9 mouse cellular contexts compared by ENCODE assay signal in genomic region chr19:41618771-41619385, GRCm38 (mm10). TPM values are rescaled to one million over a fixed set of nuclear protein-coding genes. Genes with fewer than 3 reads are reported as not detected.
A peak's percentile ranks its signal among the peaks of the same experiment; 100 is the strongest.
DNase-seq lines count a peak whose midpoint lies in the region; ATAC-seq and TF ChIP-seq lines count a peak whose summit lies in the region.
"Had no signal": no experiment of that assay in that cellular context is flagged by ENCODE, and none has a peak within 500 bp of the region (broad histone marks: within the 10 kb centered on the region; RNA-seq: fewer than 3 reads in every experiment).

No protein-coding gene starts in this region.

- H3K4me1 ChIP-seq in embryonic facial prominence, embryonic 10.5 days, result peaks cover 52% of the 10 kb centered on the region
- H3K4me1 ChIP-seq in heart, embryonic 10.5 days, result peaks cover 32% of the 10 kb centered on the region
- no peaks in the 10 kb centered on the region for H3K4me1 ChIP-seq in kidney, postnatal 0 days (replicated peaks; ENCODE audit: insufficient read depth, low read length)

- H3K27me3 ChIP-seq in embryonic facial prominence, embryonic 10.5 days (replicated peaks; ENCODE audit: low read depth, poor library complexity, severe bottlenecking), result peaks cover 89% of the 10 kb centered on the region
- H3K27me3 ChIP-seq in heart, embryonic 10.5 days (ENCODE audit: insufficient read depth, poor library complexity, severe bottlenecking), result peaks cover 22% of the 10 kb centered on the region
- H3K27me3 ChIP-seq in kidney, postnatal 0 days (ENCODE audit: insufficient read depth, low read length), result no peaks in the 10 kb centered on the region

- DNase-seq in kidney, adult 11 months, result peak; percentile 17
- no peak for DNase-seq in kidney, postnatal 14 days
- no peak for DNase-seq in embryonic facial prominence, embryonic 10.5 days (ENCODE audit: low spot score)
- DNase-seq in heart, embryonic 10.5 days (ENCODE audit: low spot score), result no peak
- DNase-seq in kidney, postnatal 0 days (ENCODE audit: low spot score), result peak; percentile 22
- no peak for DNase-seq in frontal cortex, adult 2 months (ENCODE audit: extremely low spot score in 1 of 2, low spot score in 1 of 2)
- no peak for DNase-seq in thymus, postnatal 0 days (ENCODE audit: low spot score)
- DNase-seq: lung, postnatal 36 days had no signal

- H3K4me2 ChIP-seq in kidney, postnatal 0 days (ENCODE audit: low read length), result no peak overlapping the region

- 0 out of 2 replicates have a peak, but pooled peaks have one; percentile 17 for ATAC-seq in kidney, postnatal 0 days (replicated peaks; ENCODE audit: low FRiP score, low read depth)
- no peak for ATAC-seq in cerebellum, adult (ENCODE audit: insufficient number of reproducible peaks, low FRiP score, low TSS enrichment)

- H3K9ac ChIP-seq in kidney, postnatal 0 days (ENCODE audit: low read depth, low read length), result no peak overlapping the region

- no peaks in the 10 kb centered on the region for H3K36me3 ChIP-seq in embryonic facial prominence, embryonic 10.5 days (replicated peaks)
- no peaks in the 10 kb centered on the region for H3K36me3 ChIP-seq in heart, embryonic 10.5 days
- no peaks in the 10 kb centered on the region for H3K36me3 ChIP-seq in kidney, postnatal 0 days (ENCODE audit: insufficient read depth, low read length)

- TF ChIP-seq CTCF in kidney, postnatal 0 days (IDR thresholded peaks at IDR 0.05; ENCODE audit: low read depth), result no peak

- peak overlapping the region; percentile 44; the same call in 1 of the 2 replicates for H3K27ac ChIP-seq in embryonic facial prominence, embryonic 10.5 days (replicated peaks)
- peak overlapping the region; percentile 13; the same call in 1 of the 2 replicates for H3K27ac ChIP-seq in heart, embryonic 10.5 days
- no peak overlapping the region for H3K27ac ChIP-seq in kidney, postnatal 0 days

- no peak overlapping the region for H3K4me3 ChIP-seq in embryonic facial prominence, embryonic 10.5 days
- H3K4me3 ChIP-seq in heart, embryonic 10.5 days, result no peak overlapping the region
- no peak overlapping the region for H3K4me3 ChIP-seq in kidney, postnatal 0 days (replicated peaks; ENCODE audit: low read depth, low read length)

- WGBS in embryonic facial prominence, embryonic 10.5 days, result 80% methylated on average over 19 of the region's 19 CpGs
- whole genome bisulfite sequencing in heart, embryonic 10.5 days, result 67% methylated on average over 19 of the region's 19 CpGs
- WGBS in kidney, postnatal 0 days, result 33% methylated on average over 19 of the region's 19 CpGs

- H3K9me3 ChIP-seq in embryonic facial prominence, embryonic 10.5 days, result no peaks in the 10 kb centered on the region
- no peaks in the 10 kb centered on the region for H3K9me3 ChIP-seq in heart, embryonic 10.5 days
- no peaks in the 10 kb centered on the region for H3K9me3 ChIP-seq in kidney, postnatal 0 days (replicated peaks; ENCODE audit: low read length)

RNA-seq across cellular contexts. Expression of gene Gm340, which starts 36.7 kb away (rescaled TPM):
- polyA plus RNA-seq in embryonic facial prominence, embryonic 10.5 days (2016; fragmentation: Nextera tagmentation; extraction: Ambion mirVana), result 3.2 and 3.6 TPM in 2 replicates
- 1.8 and 1.9 TPM in 2 replicates for polyA plus RNA-seq in heart, embryonic 10.5 days (2016; fragmentation: Nextera tagmentation; extraction: Ambion mirVana)
- polyA plus RNA-seq in kidney, postnatal 0 days (2015; fragmentation: Nextera tagmentation; extraction: Ambion mirVana), result 1.4 and 1.6 TPM in 2 replicates
- polyA plus RNA-seq in frontal cortex, adult 2 months (2012; rRNA removed), result 1.7 and 2.7 TPM in 2 replicates
- polyA plus RNA-seq in thymus, postnatal 0 days (2015; fragmentation: Nextera tagmentation; extraction: Ambion mirVana), result 2.0 and 2.1 TPM in 2 replicates

Comparison
In these comparisons a context has a peak if more than half of its experiments do, and no peak if none do; other contexts are left out.
1. DNase-seq: peak in kidney, adult 11 months (single experiment) and kidney, postnatal 0 days (single experiment); none in kidney, postnatal 14 days (single experiment), embryonic facial prominence, embryonic 10.5 days (single experiment), heart, embryonic 10.5 days (single experiment), frontal cortex, adult 2 months (0 of 2) and thymus, postnatal 0 days (single experiment).